Mouse (Mus musculus) liver, embryonic 12.5 days (tissue): ENCODE results near the gene Zfp692. TPM values are rescaled to one million over a fixed set of nuclear protein-coding genes. Genes with fewer than 3 reads are reported as not detected.
"Not testable (repeated sequence)": the region's sequence is repeated elsewhere in the genome, so short reads cannot be mapped to it uniquely, and the experiment has no call there.

Experiments used
- ATAC-seq: fragments of 200-750 bp; cut with Nextera tagmentation; 2 replicates; pipeline ENCODE4 v1.8.0; 2017; ENCODE audit warnings: moderate number of reproducible peaks, mild to moderate bottlenecking, moderate library complexity
- H3K27ac ChIP-seq: fragments of 300-500 bp; sonication (generic); 2 replicates; pipeline ENCODE4 v1.5.1; 2016; ENCODE audit warnings: mild to moderate bottlenecking
- H3K27me3 ChIP-seq: fragments of 300-500 bp; sonication (generic); replicated peaks from 2 replicates; pipeline ENCODE4 v1.6.1; 2016; ENCODE audit warnings: mild to moderate bottlenecking, moderate library complexity
- H3K36me3 ChIP-seq: fragments of 300-500 bp; sonication (generic); 2 replicates; pipeline ENCODE4 v1.6.1; 2016; ENCODE audit warnings: mild to moderate bottlenecking, moderate library complexity
- H3K4me1 ChIP-seq: fragments of 300-500 bp; sonication (generic); 2 replicates; pipeline ENCODE4 v1.6.1; 2016
- H3K4me2 ChIP-seq: fragments of 300-500 bp; sonication (generic); 2 replicates; pipeline ENCODE4 v1.6.1; 2016; ENCODE audit warnings: mild to moderate bottlenecking, moderate library complexity
- H3K4me3 ChIP-seq: fragments of 300-500 bp; sonication (generic); 2 replicates; pipeline ENCODE4 v1.5.1; 2016; ENCODE audit warnings: mild to moderate bottlenecking, moderate library complexity
- H3K9ac ChIP-seq: fragments of 300-500 bp; sonication (generic); 2 replicates; pipeline ENCODE4 v1.6.1; 2016; ENCODE audit warnings: mild to moderate bottlenecking, moderate library complexity
- H3K9me3 ChIP-seq: fragments of 300-500 bp; sonication (generic); replicated peaks from 2 replicates; pipeline ENCODE4 v1.6.1; 2016; ENCODE audit warnings: mild to moderate bottlenecking, moderate library complexity
- WGBS: fragments of 180-500 bp; shearing (Covaris S2); methylation state at CpG from one replicate; pipeline ENCODE4 v1.1.7; 2016; ENCODE audit not compliant: insufficient replicate concordance; 5-methylcytosine and 5-hydroxymethylcytosine counted together
- polyA plus RNA-seq: library from polyadenylated mRNA; unstranded; fragments of >200 nt; fragmentation: Nextera tagmentation; extraction: Ambion mirVana; gene quantifications from 2 replicates; pipeline ENCODE4 v1.2.1, GENCODE M21; 2016

The Zfp692 gene
- polyA plus RNA-seq, 1 experiment from 2014 or later, result 18.5 TPM

DNA sequence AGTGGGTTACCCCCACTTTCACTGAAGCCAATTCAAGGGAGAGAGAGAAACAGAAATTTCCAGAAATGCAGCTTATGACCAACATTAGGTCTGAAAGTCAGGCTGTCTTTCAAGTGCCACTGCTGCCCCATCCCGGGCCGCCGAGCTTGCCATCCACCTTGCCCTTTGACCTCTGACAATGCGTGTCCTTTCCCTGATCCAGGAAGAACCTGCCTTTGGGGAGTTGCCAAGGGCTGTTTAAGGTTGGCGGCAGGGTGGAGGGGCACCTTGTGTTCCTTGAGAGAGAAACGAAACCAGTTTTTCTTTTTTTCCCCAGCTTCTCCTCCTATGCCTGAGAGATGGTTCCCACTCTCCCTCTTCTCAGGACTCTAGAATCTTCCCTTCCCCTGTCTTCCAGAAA, 55.7 kb downstream of the Zfp692 start:
- H3K9me3 ChIP-seq, H3K4me2 ChIP-seq, ATAC-seq, H3K9ac ChIP-seq, H3K4me3 ChIP-seq, H3K27ac ChIP-seq, H3K36me3 ChIP-seq: not testable (repeated sequence)
- Histone ChIP-seq H3K27me3 (peaks cover 17% of the 10 kb centered on the region; the same call in 1 of the 2 replicates), H3K4me1 (peaks cover 15% of the 10 kb centered on the region)
- no CpG with 5 or more reads among the region's 6 CpGs for WGBS

Other genes with a start within 250 kb of the Zfp692 start
- gene Gm12248, start 213.9 kb upstream of the Zfp692 start, polyA plus RNA-seq, result not detected in 2 replicates
- 50.5 and 51.8 TPM in 2 replicates for gene Cnot8, start 202.9 kb upstream of the Zfp692 start, polyA plus RNA-seq
- gene Gemin5, start 138.5 kb upstream of the Zfp692 start, polyA plus RNA-seq, result 25.4 and 26.0 TPM in 2 replicates
- gene Mrpl22, start 135.4 kb upstream of the Zfp692 start, polyA plus RNA-seq, result 129 and 137 TPM in 2 replicates
- gene Igtp, start 107.5 kb upstream of the Zfp692 start, polyA plus RNA-seq, result 6.3 and 6.4 TPM in 2 replicates
- gene Irgm2, start 107.5 kb upstream of the Zfp692 start, polyA plus RNA-seq, result 2.9 and 3.0 TPM in 2 replicates
- gene 4930438A08Rik, start 32.3 kb upstream of the Zfp692 start, polyA plus RNA-seq, result 0.14 and 0.43 TPM in 2 replicates
- gene Zfp672, start 23.3 kb downstream of the Zfp692 start, polyA plus RNA-seq, result 50.1 and 50.4 TPM in 2 replicates
- gene Sh3bp5l, start 23.7 kb downstream of the Zfp692 start, polyA plus RNA-seq, result 19.8 and 19.9 TPM in 2 replicates
- 0.19 TPM in 1 of 2 replicates, not detected in the other for gene Lypd8, start 72.0 kb downstream of the Zfp692 start, polyA plus RNA-seq
- not detected in 2 replicates for gene 1810065E05Rik, start 114.0 kb downstream of the Zfp692 start, polyA plus RNA-seq
- gene Gm12253, start 125.5 kb downstream of the Zfp692 start, polyA plus RNA-seq, result not detected in 2 replicates
- not detected in 2 replicates for gene Lypd9, start 145.9 kb downstream of the Zfp692 start, polyA plus RNA-seq
- not detected in 2 replicates for gene Olfr30, start 155.2 kb downstream of the Zfp692 start, polyA plus RNA-seq
- not detected in 2 replicates for gene Olfr332, start 185.5 kb downstream of the Zfp692 start, polyA plus RNA-seq
- gene Olfr331, start 195.5 kb downstream of the Zfp692 start, polyA plus RNA-seq, result not detected in 2 replicates
- gene Olfr330, start 227.8 kb downstream of the Zfp692 start, polyA plus RNA-seq, result not detected in 2 replicates
- not detected in 2 replicates for gene Olfr329-ps, start 239.4 kb downstream of the Zfp692 start, polyA plus RNA-seq
- gene Olfr328, start 248.6 kb downstream of the Zfp692 start, polyA plus RNA-seq, result not detected in 2 replicates